Mouse (Mus musculus): ENCODE results near the gene BC024978. TPM values are rescaled to one million over a fixed set of nuclear protein-coding genes. Genes with fewer than 3 reads are reported as not detected.

Gene BC024978
- polyA plus RNA-seq (2012; fragmentation: generic; extraction: Trizol), result 1 to 10 TPM; 2.5 to 4.6 TPM

DNA sequence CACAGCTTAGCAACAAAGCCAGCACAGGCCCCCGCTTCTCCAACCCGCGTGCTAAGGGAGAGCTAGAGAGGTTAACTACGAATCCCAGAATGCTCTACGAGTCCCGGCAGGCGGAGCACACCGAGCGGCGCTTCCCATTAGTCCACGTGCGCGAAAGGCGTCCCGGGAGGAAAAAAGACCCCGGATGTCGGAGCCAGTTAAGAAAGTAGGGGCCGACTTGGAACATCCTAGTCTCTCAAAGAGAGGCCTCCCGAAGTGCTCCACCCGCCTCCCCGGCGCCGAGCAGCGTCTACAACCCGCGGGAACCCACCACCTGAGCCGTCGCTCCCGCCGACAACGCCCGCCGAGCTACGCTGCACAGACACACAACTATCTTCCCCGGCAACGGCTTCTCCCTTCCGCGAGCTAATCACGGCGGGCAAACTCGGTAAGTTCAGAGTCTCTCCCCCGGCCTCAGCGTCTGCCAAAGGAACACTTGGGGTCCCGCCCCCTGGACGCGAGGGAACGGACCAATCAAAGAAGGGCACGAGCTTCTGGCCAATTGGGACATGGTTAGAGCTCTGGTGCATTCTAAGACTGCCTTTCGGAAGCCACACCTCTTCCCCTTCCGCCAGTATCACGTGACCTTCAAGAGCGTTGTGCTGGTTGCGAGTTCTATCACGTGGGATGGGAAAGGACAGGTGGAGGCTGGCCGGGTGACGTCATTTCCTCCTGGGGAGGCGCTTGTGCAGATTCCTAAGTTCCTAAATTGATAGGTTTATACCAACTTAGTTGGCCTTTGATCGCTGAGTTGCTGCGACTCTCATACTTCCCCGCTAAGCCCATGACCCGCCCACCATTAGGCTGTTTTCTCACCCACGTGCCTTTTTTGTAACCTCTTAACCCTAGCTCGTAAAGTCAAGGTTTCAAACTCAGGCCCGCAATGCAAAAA, at the start of gene BC024978, which contains the start of gene Snrpa:
Gene BC024978 (plus strand): TSS at position 101 of the 931 bp plus-strand sequence.
Gene Snrpa (minus strand): TSS at position 591 of the 931 bp plus-strand sequence.

DNA sequence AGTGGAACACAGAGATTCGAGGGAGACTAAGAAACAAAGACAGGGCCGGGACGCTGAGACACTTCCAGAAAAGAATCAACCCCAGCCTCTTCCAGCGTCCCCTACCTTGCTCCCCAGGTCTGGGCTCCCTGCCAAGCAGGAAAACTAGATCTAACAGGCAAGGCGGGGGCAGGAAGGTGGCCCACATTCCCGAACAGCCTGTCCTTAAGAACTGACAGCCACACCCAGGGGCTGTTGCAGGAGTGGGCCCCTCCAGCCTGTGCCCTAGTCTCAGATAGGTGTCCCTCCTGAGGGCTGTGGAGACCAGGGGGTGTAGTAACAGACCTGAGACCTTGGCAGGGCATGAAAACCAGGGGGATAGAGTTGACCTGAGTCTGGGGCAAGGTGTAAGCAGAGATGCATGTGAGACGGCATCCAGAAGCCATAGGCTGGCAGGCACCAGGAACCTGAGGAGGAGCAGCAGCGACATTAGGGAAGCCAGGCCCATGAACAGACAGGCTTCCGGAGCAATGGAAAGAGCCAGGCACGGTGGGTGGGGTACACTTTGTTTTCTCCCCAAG, 42.3 kb upstream of the BC024978 start, which contains the start of gene Cyp2t4:
Gene Cyp2t4 (plus strand): TSS at position 510 of the 560 bp plus-strand sequence.

DNA sequence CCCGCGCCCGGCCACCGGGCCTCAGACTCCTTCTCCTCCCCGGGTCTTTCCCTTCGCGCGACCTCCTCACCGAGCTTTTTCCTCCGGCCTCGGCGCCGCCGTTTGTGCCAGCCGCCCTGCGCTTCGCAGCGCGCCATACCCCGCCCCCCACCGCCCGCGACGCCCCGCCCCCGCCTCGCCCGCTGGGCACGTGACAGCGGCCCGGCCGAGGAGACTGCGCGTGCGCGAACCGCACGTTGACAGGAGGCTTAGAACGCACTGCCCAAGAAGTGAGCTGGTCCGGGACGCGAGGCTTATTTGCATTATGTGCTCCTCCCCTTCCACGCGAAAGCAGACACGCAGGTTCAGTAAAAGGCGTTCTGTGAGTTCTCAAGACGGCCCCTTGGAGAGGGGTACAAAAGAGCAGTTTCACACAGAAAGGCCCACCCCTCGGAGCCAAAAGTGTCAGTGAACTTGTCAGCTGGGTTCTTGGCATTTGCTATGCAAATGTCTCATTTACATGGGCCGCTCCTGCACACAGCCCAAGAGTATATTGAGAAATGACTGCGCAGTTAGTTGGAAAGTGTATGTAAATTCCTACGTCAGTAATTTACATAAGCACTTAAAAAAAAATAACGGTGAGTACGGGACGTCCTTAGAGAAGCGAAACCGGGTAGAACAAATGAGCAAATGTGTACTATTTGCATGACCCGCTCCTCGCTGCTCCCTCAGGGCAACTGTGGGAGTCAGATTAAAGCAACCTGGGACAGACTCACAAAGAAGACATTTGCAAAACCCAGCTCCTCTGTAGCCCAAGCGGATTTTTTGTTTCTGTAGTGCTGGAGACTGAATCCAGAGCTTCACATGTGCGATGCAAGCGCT, 28.7 kb upstream of the BC024978 start, which contains the start of gene Egln2:
Gene Egln2 (minus strand): TSS at position 189 of the 861 bp plus-strand sequence.

DNA sequence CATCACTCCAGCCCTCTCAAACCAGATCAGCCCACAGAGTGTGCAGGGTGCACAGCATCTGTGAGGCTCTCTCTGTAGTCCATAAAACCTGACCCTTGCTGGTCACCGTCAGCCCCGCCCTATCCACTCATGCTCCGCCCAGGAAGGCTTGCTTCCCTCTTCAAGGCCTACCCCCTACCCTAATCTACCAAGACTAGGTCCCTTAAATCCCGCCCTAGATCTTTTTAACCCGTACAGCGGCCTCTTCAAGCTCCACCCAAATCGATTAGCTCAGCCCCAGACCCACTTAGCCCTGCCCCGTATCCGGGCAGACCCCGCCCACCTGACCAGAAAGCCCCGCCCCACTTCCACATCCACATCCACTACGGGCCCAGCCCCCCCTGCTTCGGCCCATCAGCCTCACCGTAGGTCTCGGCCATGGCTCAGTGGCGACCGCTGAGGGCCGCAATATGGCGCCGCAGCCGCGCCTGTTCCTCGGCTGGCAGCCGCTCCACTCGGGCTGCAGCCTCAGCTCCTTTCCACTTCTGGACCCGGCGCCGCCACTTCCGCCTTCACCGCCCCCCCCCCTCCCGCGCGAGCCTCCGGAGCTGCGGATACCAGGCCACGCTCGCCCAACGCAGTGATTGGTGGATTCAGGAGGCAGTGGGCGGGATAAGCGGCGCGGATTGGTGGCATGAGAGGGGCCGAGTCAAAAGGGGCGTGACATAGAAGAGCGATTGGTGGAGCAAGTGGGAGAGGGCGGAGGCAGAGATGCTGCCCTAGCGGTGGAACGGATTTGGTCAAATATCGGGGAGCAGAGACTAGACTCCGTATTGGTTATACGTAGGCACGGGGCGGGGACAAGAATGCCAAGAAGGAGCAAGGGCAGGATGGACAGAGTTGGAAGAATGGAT, 17.0 kb upstream of the BC024978 start, which contains the start of gene Rab4b:
Gene Rab4b (minus strand): TSS at position 573 of the 893 bp plus-strand sequence.

DNA sequence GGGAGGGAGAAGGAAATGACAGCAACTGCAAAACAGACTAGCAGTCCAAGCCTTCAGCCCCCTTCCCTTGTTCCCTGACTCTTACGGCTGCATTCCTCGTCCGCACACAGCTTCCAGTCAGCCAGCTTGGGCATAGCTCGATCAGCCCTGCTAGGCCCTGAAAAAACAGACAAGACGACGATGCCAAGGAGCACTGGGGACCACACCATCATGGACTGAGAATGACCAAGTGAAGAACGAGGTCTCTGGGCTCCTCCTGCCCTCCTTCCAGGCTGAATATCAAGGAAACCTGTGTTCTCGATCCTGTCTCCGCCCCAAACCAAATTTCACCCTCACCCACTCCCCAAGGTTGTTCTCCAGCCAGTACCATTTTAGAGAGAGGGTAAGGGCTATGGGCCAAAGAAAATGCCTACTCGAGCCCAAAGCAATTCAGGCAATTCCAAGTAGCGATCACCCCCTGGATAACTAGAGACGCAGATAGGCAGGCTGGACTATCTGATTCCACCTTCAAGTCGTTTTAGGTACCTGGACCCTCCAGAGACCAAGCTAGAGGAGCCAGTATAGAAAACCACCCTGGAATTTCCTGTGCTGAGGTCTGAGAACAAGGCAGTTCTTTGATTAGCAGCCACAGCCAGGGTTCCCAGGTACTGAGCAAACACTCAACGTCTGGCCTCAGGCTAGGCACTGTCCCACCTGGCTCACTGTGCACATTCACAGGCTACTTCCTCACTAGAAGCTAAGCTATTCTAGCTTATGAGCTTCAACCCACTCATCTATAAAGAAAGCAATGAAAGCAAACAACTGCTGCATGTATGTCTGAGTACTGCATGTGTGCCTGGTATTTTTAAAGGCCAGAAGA, 14.5 kb upstream of the BC024978 start, which contains the start of the genes Gm21983 and Mia:
Gene Gm21983 (minus strand): TSS at position 250 of the 859 bp plus-strand sequence.
Gene Mia (minus strand): TSS at position 321 of the 859 bp plus-strand sequence.

DNA sequence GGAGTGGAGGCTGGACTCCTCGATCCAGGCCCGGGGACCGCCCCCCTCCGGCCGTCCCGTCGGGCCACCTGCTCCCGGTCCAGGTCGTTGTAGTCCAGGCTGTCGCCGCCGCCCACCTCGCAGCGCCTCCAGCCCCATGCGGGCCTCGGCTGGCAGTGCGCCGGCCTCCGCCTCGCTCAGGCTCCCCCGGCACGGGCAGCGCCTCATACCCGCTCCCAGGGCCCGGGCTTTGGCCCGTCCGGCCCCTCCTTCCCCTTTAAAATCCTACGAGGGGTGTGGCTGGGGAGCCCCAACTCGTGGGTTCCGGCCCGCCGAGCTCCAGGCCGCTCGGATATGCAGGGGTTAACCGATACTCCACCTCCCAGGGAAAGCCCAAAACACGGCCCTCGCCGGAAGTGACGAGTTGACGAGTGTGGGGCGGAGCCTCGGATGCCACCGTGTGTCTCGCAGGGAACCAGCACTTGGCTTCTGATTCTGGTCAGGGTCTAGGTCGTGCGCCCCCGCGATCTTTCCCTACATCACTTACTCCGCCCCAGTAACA, 32.8 kb downstream of the BC024978 start, which contains the start of gene Itpkc:
Gene Itpkc (minus strand): TSS at position 381 of the 541 bp plus-strand sequence.

DNA sequence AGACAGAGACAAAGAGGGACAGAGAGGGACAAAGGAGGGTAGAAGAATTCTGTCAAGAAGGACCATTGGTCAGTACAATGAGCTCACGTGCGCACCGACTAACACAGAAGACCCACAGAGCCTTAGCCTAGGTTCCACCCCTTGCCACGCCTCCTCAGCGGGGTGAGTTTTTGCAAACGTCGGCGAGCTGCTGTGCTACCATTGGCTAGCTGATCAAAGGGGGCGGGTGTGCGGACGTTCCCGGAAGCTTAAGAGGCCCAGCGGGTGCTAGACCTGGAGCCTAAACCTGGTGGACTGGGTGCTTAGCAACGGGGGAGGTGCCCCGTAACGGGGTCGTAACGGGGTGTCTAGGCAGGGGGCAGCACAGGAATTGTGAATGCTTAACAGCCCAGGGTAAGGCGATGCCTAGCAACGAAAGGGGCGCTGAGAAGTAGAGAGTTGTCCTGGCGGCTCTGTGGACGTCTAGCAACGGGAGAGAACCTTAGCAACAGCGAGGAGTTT, 37.2 kb downstream of the BC024978 start, which contains the start of gene Coq8b:
Gene Coq8b (plus strand): TSS at position 243 of the 501 bp plus-strand sequence.

DNA sequence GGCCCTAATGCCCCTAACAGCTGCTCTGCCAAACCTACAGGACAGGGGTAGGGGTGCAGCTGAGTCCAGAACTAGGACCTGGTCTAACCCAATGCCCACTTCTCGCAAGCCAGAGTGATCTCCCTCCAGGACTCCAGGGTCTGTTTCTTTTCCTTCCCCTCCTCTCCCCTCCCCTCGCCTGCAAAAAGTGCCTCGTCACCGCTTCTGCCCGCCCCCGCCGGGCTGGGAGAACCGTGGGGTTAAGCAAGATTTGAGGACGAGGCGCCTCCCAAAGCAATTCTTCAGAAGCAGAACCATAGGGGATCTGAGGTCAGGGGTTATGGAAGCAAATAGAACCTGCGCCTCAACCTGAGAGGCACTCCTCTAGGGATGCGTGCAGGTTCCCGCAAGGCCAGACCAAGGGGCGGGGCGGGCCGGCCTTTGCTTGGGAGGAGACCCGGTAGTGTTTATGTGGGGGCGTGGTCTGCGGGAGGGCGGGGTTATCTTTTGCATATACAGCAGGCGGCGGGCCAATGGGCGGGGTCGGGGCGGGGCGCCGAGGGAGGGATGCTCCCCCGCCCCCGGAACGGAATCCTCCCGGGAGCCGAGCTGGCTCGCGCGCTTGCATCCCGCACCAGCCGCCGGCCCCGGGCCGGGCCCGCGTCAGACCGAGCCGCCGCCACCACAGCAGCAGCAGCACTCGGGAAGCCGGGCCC, 62.8 kb downstream of the BC024978 start, which contains the start of gene Numbl:
Gene Numbl (plus strand): TSS at position 229 of the 695 bp plus-strand sequence.

Other genes with a start within 250 kb of the BC024978 start
- gene Cyp2a12, start 166.7 kb upstream of the BC024978 start, polyA plus RNA-seq (2012; fragmentation: generic; extraction: Trizol), result not detected
- gene Cyp2f2, start 75.9 kb upstream of the BC024978 start, polyA plus RNA-seq (2012; fragmentation: generic; extraction: Trizol), result 1 to 10 TPM in 1 of 2 experiments, not detected in 1; 1.8 TPM
- gene Cyp2t4, start 42.1 kb upstream of the BC024978 start, polyA plus RNA-seq (2012; fragmentation: generic; extraction: Trizol), result under 1 TPM; 0.01 to 0.05 TPM
- 10 to 100 TPM; 77.1 to 78.6 TPM for gene Egln2, start 29.0 kb upstream of the BC024978 start, polyA plus RNA-seq (2012; fragmentation: generic; extraction: Trizol)
- gene Rab4b, start 16.9 kb upstream of the BC024978 start, polyA plus RNA-seq (2012; fragmentation: generic; extraction: Trizol), result 10 to 100 TPM; 68.8 to 81.2 TPM
- gene Gm21983, start 14.7 kb upstream of the BC024978 start, polyA plus RNA-seq (2012; fragmentation: generic; extraction: Trizol), result under 1 TPM in 1 of 2 experiments, not detected in 1; 0.04 TPM
- 1 to 10 TPM in 1 of 2 experiments, under 1 TPM in 1; 0.11 to 1.2 TPM for gene Mia, start 14.6 kb upstream of the BC024978 start, polyA plus RNA-seq (2012; fragmentation: generic; extraction: Trizol)
- 100 to 1,000 TPM; 218 to 321 TPM for gene Snrpa, start 490 bp downstream of the BC024978 start, polyA plus RNA-seq (2012; fragmentation: generic; extraction: Trizol)
- gene Itpkc, start 32.9 kb downstream of the BC024978 start, polyA plus RNA-seq (2012; fragmentation: generic; extraction: Trizol), result 1 to 10 TPM; 2.4 to 7.4 TPM
- 10 to 100 TPM; 14.4 to 20.7 TPM for gene Coq8b, start 37.2 kb downstream of the BC024978 start, polyA plus RNA-seq (2012; fragmentation: generic; extraction: Trizol)
- 10 to 100 TPM in 1 of 2 experiments, 1 to 10 TPM in 1; 6.9 to 33.6 TPM for gene Numbl, start 62.7 kb downstream of the BC024978 start, polyA plus RNA-seq (2012; fragmentation: generic; extraction: Trizol)
- gene Ltbp4, start 141.9 kb downstream of the BC024978 start, polyA plus RNA-seq (2012; fragmentation: generic; extraction: Trizol), result 10 to 100 TPM in 1 of 2 experiments, under 1 TPM in 1; 0.42 to 10.0 TPM
- 10 to 100 TPM; 23.0 to 28.8 TPM for gene Shkbp1, start 160.2 kb downstream of the BC024978 start, polyA plus RNA-seq (2012; fragmentation: generic; extraction: Trizol)
- not detected for gene Gm20479, start 161.6 kb downstream of the BC024978 start, polyA plus RNA-seq (2012; fragmentation: generic; extraction: Trizol)

Data from C3H10T1/2 (cell line).